In genomic region chr1:162547607-162548006, GRCm38 (mm10) we compare ENCODE assay signal across 8 mouse cellular contexts. TPM values are rescaled to one million over a fixed set of nuclear protein-coding genes. Genes with fewer than 3 reads are reported as not detected.
DNase-seq lines count a peak whose midpoint lies in the region; ATAC-seq and TF ChIP-seq lines count a peak whose summit lies in the region.

No protein-coding gene starts in this region.

- no peaks in the 10 kb centered on the region for H3K27me3 ChIP-seq in erythroblast, embryonic 14.5 days (ENCODE audit: control insufficient read depth)
- no peaks in the 10 kb centered on the region for H3K27me3 ChIP-seq in forebrain, embryonic 13.5 days
- no peaks in the 10 kb centered on the region for H3K27me3 ChIP-seq in liver, embryonic 14.5 days (ENCODE audit: control insufficient read depth, insufficient read depth, low read length)

- DNase-seq in 416B (ENCODE audit: low read depth): peak; percentile 29
- DNase-seq in liver, embryonic 14.5 days (ENCODE audit: low read depth in 3 of 3, low spot score in 3 of 3): no peak
- DNase-seq in T-cell, adult 2 months (ENCODE audit: low spot score): no peak
- DNase-seq in gastrocnemius, postnatal 4 days (ENCODE audit: low spot score in 2 of 2): no peak

- H3K4me3 ChIP-seq in erythroblast, embryonic 14.5 days (replicated peaks): peak overlapping the region; percentile 86
- H3K4me3 ChIP-seq in forebrain, embryonic 13.5 days: peak overlapping the region; percentile 75
- H3K4me3 ChIP-seq in liver, embryonic 14.5 days (ENCODE audit: insufficient read depth in 1 of 2, low read depth in 2 of 2, low read length in 2 of 2): peak overlapping the region; percentile 70 to 90

- peaks cover 36% of the 10 kb centered on the region for H3K36me3 ChIP-seq in erythroblast, embryonic 14.5 days (ENCODE audit: control insufficient read depth)
- H3K36me3 ChIP-seq in forebrain, embryonic 13.5 days (ENCODE audit: poor library complexity, severe bottlenecking): peaks cover 38% of the 10 kb centered on the region
- peaks cover 8% of the 10 kb centered on the region for H3K36me3 ChIP-seq in liver, embryonic 14.5 days (replicated peaks; ENCODE audit: control insufficient read depth, insufficient read depth, low read depth)

- ATAC-seq in erythroblast, adult 5-6 weeks (replicated peaks; ENCODE audit: low FRiP score, poor library complexity, severe bottlenecking): no peak
- no peak for ATAC-seq in forebrain, embryonic 13.5 days
- ATAC-seq in liver, embryonic 14.5 days (ENCODE audit: insufficient read depth): no peak
- no peak for ATAC-seq in cerebellum, adult (ENCODE audit: insufficient number of reproducible peaks, low FRiP score, low TSS enrichment)

- TF ChIP-seq EP300 in liver, embryonic 14.5 days (IDR thresholded peaks at IDR 0.05; ENCODE audit: low read depth): no peak

- no peak overlapping the region; the same call in 1 of the 2 replicates for H3K27ac ChIP-seq in forebrain, embryonic 13.5 days
- no peak overlapping the region for H3K27ac ChIP-seq in liver, embryonic 14.5 days

- no peak for TF ChIP-seq CTCF in liver, embryonic 14.5 days (IDR thresholded peaks at IDR 0.05; ENCODE audit: low read depth)

- peaks cover 45% of the 10 kb centered on the region for H3K4me1 ChIP-seq in erythroblast, embryonic 14.5 days (ENCODE audit: control insufficient read depth)
- H3K4me1 ChIP-seq in forebrain, embryonic 13.5 days: peaks cover 20% of the 10 kb centered on the region
- H3K4me1 ChIP-seq in liver, embryonic 14.5 days (replicated peaks; ENCODE audit: control insufficient read depth in 2 of 2, insufficient read depth in 2 of 2, low read length in 1 of 2): peaks cover 5 to 10% of the 10 kb centered on the region in 2 experiments; a peak in 3 of 4 replicates

- H3K9ac ChIP-seq in forebrain, embryonic 13.5 days: peak overlapping the region; percentile 77
- H3K9ac ChIP-seq in liver, embryonic 14.5 days (replicated peaks): peak overlapping the region; percentile 58

- 16% methylated on average over 10 of the region's 10 CpGs for WGBS in forebrain, embryonic 13.5 days
- WGBS in liver, embryonic 14.5 days (ENCODE audit: insufficient replicate concordance): 1% methylated on average over 10 of the region's 10 CpGs

- no peaks in the 10 kb centered on the region for H3K9me3 ChIP-seq in erythroblast, embryonic 14.5 days (ENCODE audit: control insufficient read depth, low read length)
- no peaks in the 10 kb centered on the region for H3K9me3 ChIP-seq in forebrain, embryonic 13.5 days (replicated peaks)
- no peaks in the 10 kb centered on the region for H3K9me3 ChIP-seq in liver, embryonic 14.5 days (ENCODE audit: control insufficient read depth, low read length)

- peak overlapping the region; percentile 95 for H3K4me2 ChIP-seq in forebrain, embryonic 13.5 days
- peak overlapping the region; percentile 93 for H3K4me2 ChIP-seq in liver, embryonic 14.5 days (ENCODE audit: low read depth)

RNA-seq across cellular contexts. Expression of gene Mettl13, which starts 0.7 kb away (rescaled TPM):
- 0.12 and 0.25 TPM in 2 replicates for polyA plus RNA-seq in erythroblast, embryonic 14.5 days (2012)
- 0.96 and 1.0 TPM in 2 replicates for total RNA-seq in erythroblast, adult 5-6 weeks (2015; ENCODE audit: low replicate concordance)
- 1.7 and 2.2 TPM in 2 replicates for total RNA-seq in erythroblast, adult 5-6 weeks (2017; ENCODE audit: low replicate concordance)
- polyA plus RNA-seq in forebrain, embryonic 13.5 days (2015; fragmentation: Nextera tagmentation; extraction: Ambion mirVana): 22.5 and 22.6 TPM in 2 replicates
- polyA plus RNA-seq in liver, embryonic 14.5 days (2012; rRNA removed): 3.8 and 4.9 TPM in 2 replicates
- polyA plus RNA-seq in liver, embryonic 14.5 days (2014; fragmentation: Nextera tagmentation; extraction: Ambion mirVana): 4.2 and 5.5 TPM in 2 replicates
- 10 to 100 TPM in 1 of 2 experiments, 1 to 10 TPM in 1; 8.5 to 10.4 TPM for total RNA-seq in gastrocnemius, postnatal 4 days (2021)

RNA-seq across cellular contexts. Expression of gene Vamp4, which starts 22.7 kb away (rescaled TPM):
- 0.03 and 0.04 TPM in 2 replicates for polyA plus RNA-seq in erythroblast, embryonic 14.5 days (2012)
- 13.3 and 18.8 TPM in 2 replicates for total RNA-seq in erythroblast, adult 5-6 weeks (2015; ENCODE audit: low replicate concordance)
- total RNA-seq in erythroblast, adult 5-6 weeks (2017; ENCODE audit: low replicate concordance): 10.1 and 11.2 TPM in 2 replicates
- polyA plus RNA-seq in forebrain, embryonic 13.5 days (2015; fragmentation: Nextera tagmentation; extraction: Ambion mirVana): 62.6 and 66.5 TPM in 2 replicates
- polyA plus RNA-seq in liver, embryonic 14.5 days (2012; rRNA removed): 3.4 and 5.6 TPM in 2 replicates
- polyA plus RNA-seq in liver, embryonic 14.5 days (2014; fragmentation: Nextera tagmentation; extraction: Ambion mirVana): 13.5 TPM in 2 replicates
- 10 to 100 TPM; 30.6 to 34.6 TPM for total RNA-seq in gastrocnemius, postnatal 4 days (2021)
